Mouse (Mus musculus): Measurements from ENCODE around the gene Tfap2a. TPM values are rescaled to one million over a fixed set of nuclear protein-coding genes. Genes with fewer than 3 reads are reported as not detected.

Gene Tfap2a
- polyA plus RNA-seq, 1 experiment from 2014 or later = 3.3 TPM

- Histone ChIP-seq H3K9ac (ENCODE audit: low read length) (peak overlapping the region; percentile 61), H3K27me3 (ENCODE audit: control insufficient read depth, insufficient read depth, low read length) (peaks cover 78% of the 10 kb centered on the region), H3K36me3 (ENCODE audit: control insufficient read depth, insufficient read depth, low read length) (no peaks in the 10 kb centered on the region), H3K9me3 (ENCODE audit: control insufficient read depth, low read length) (no peaks in the 10 kb centered on the region), H3K4me2 (ENCODE audit: low read depth, low read length, severe bottlenecking) (peak overlapping the region; percentile 68), H3K4me3 (ENCODE audit: low read depth, low read length) (peak overlapping the region; percentile 42), H3K4me1 (replicated peaks; ENCODE audit: control insufficient read depth, insufficient read depth, low read length) (peaks cover 8% of the 10 kb centered on the region; the same call in 1 of the 2 replicates), H3K27ac (ENCODE audit: low read depth, low read length) (peak overlapping the region; percentile 12; the same call in 1 of the 2 replicates)
- WGBS = under 1% methylated on average over 74 of the region's 74 CpGs
- DNase-seq (ENCODE audit: low spot score) (peak; percentile 86), ATAC-seq (replicated peaks; ENCODE audit: low FRiP score) (peak; percentile 48)
Observed at GRCm38 (mm10) chr13:40731179-40731841, 6.9 kb downstream of the Tfap2a start.

DNA sequence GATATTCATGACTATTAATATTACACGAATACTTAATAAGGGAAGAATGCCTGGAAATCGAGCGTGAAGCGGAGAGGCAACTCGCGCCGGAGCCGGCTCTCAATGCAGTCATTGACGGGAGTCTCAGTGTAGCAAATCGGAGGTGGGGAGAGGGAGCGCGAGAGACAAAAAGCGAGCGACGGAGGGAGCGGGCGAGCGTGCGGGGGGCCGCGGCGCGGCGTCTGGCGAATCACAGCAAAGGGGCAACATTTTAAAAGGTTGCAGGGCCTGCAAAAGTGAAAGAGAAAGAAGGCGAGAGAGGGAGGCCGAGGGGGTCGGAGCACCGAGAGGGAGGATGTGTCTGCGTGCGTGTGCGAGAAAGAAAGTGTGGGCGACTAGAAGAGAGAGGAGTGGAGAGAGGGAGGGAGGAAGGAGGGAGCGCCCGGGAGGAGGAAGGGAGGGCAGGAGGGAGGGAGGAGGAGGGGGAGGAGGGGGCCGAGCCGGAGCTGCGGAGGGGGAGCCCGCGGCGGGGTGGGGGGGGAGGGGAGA lies 7.5 kb downstream of the Tfap2a start:
- H3K27ac ChIP-seq (ENCODE audit: low read depth, low read length) = no peak overlapping the region
- peak overlapping the region; percentile 42 for H3K4me3 ChIP-seq (ENCODE audit: low read depth, low read length)
- ATAC-seq (replicated peaks; ENCODE audit: low FRiP score) = peak; percentile 67
- WGBS = under 1% methylated on average over 34 of the region's 41 CpGs
- H3K27me3 ChIP-seq (ENCODE audit: control insufficient read depth, insufficient read depth, low read length) = peaks cover 75% of the 10 kb centered on the region
- H3K9me3 ChIP-seq (ENCODE audit: control insufficient read depth, low read length) = no peaks in the 10 kb centered on the region
- H3K9ac ChIP-seq (ENCODE audit: low read length) = 0 out of 2 replicates have a peak overlapping the region, but pooled peaks have one; percentile 23
- peak; percentile 86 for DNase-seq (ENCODE audit: low spot score)
- H3K4me1 ChIP-seq (replicated peaks; ENCODE audit: control insufficient read depth, insufficient read depth, low read length) = peaks cover 8% of the 10 kb centered on the region; the same call in 1 of the 2 replicates
- H3K36me3 ChIP-seq (ENCODE audit: control insufficient read depth, insufficient read depth, low read length) = no peaks in the 10 kb centered on the region
- peak overlapping the region; percentile 68 for H3K4me2 ChIP-seq (ENCODE audit: low read depth, low read length, severe bottlenecking)

GRCm38 (mm10) chr13:40729592-40730431 lies 8.4 kb downstream of the Tfap2a start:
- DNase-seq (ENCODE audit: low spot score) = peak; percentile 69
- no peaks in the 10 kb centered on the region for H3K9me3 ChIP-seq (ENCODE audit: control insufficient read depth, low read length)
- peaks cover 8% of the 10 kb centered on the region; the same call in 1 of the 2 replicates for H3K4me1 ChIP-seq (replicated peaks; ENCODE audit: control insufficient read depth, insufficient read depth, low read length)
- peak overlapping the region; percentile 45 for H3K9ac ChIP-seq (ENCODE audit: low read length)
- no peak overlapping the region for H3K27ac ChIP-seq (ENCODE audit: low read depth, low read length)
- H3K36me3 ChIP-seq (ENCODE audit: control insufficient read depth, insufficient read depth, low read length) = no peaks in the 10 kb centered on the region
- WGBS = under 1% methylated on average over 52 of the region's 52 CpGs
- no peak for ATAC-seq (replicated peaks; ENCODE audit: low FRiP score)
- peak overlapping the region; percentile 42 for H3K4me3 ChIP-seq (ENCODE audit: low read depth, low read length)
- peaks cover 73% of the 10 kb centered on the region for H3K27me3 ChIP-seq (ENCODE audit: control insufficient read depth, insufficient read depth, low read length)
- peak overlapping the region; percentile 68 for H3K4me2 ChIP-seq (ENCODE audit: low read depth, low read length, severe bottlenecking)

DNA sequence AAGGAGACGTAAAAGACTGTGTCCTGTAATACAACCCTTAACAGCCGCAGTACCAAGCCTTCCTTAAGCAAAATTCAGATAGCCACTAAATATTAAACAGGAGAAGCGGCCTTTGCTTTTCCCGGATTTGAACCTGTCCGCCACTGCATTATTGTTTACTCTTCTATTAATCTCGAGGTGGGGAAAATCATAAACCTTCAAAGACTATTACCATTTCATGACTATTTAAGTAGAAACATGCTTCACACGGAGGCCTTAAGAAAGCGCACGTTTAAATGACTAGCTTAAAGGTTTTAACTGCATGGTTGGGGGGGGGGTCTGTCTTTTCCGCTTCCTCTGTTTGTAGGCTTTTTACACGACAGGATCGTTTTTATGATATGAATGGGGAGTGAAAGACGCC lies 9.1 kb downstream of the Tfap2a start:
- under 1% methylated on average over 13 of the region's 13 CpGs for WGBS
- H3K4me3 ChIP-seq (ENCODE audit: low read depth, low read length) = peak overlapping the region; percentile 42
- no peak overlapping the region for H3K9ac ChIP-seq (ENCODE audit: low read length)
- no peaks in the 10 kb centered on the region for H3K36me3 ChIP-seq (ENCODE audit: control insufficient read depth, insufficient read depth, low read length)
- H3K9me3 ChIP-seq (ENCODE audit: control insufficient read depth, low read length) = no peaks in the 10 kb centered on the region
- no peak for DNase-seq (ENCODE audit: low spot score)
- H3K4me1 ChIP-seq (replicated peaks; ENCODE audit: control insufficient read depth, insufficient read depth, low read length) = peaks cover 8% of the 10 kb centered on the region; the same call in 1 of the 2 replicates
- peak overlapping the region; percentile 68; the same call in 1 of the 2 replicates for H3K4me2 ChIP-seq (ENCODE audit: low read depth, low read length, severe bottlenecking)
- H3K27me3 ChIP-seq (ENCODE audit: control insufficient read depth, insufficient read depth, low read length) = peaks cover 72% of the 10 kb centered on the region
- ATAC-seq (replicated peaks; ENCODE audit: low FRiP score) = no peak
- H3K27ac ChIP-seq (ENCODE audit: low read depth, low read length) = no peak overlapping the region

- H3K9ac ChIP-seq (ENCODE audit: low read length) = peak overlapping the region; percentile 36; the same call in 1 of the 2 replicates
- H3K4me2 ChIP-seq (ENCODE audit: low read depth, low read length, severe bottlenecking) = peak overlapping the region; percentile 16; the same call in 1 of the 2 replicates
- no peaks in the 10 kb centered on the region for H3K9me3 ChIP-seq (ENCODE audit: control insufficient read depth, low read length)
- ATAC-seq (replicated peaks; ENCODE audit: low FRiP score) (no peak), DNase-seq (ENCODE audit: low spot score) (no peak)
- H3K27me3 ChIP-seq (ENCODE audit: control insufficient read depth, insufficient read depth, low read length) = peaks cover 72% of the 10 kb centered on the region
- H3K4me3 ChIP-seq (ENCODE audit: low read depth, low read length) = peak overlapping the region; percentile 23
- H3K4me1 ChIP-seq (replicated peaks; ENCODE audit: control insufficient read depth, insufficient read depth, low read length) = peaks cover 7% of the 10 kb centered on the region; the same call in 1 of the 2 replicates
- WGBS = 0% methylated on average over 15 of the region's 15 CpGs
- no peak overlapping the region for H3K27ac ChIP-seq (ENCODE audit: low read depth, low read length)
- no peaks in the 10 kb centered on the region for H3K36me3 ChIP-seq (ENCODE audit: control insufficient read depth, insufficient read depth, low read length)
Observed at GRCm38 (mm10) chr13:40728626-40728990, 9.6 kb downstream of the Tfap2a start.

DNA sequence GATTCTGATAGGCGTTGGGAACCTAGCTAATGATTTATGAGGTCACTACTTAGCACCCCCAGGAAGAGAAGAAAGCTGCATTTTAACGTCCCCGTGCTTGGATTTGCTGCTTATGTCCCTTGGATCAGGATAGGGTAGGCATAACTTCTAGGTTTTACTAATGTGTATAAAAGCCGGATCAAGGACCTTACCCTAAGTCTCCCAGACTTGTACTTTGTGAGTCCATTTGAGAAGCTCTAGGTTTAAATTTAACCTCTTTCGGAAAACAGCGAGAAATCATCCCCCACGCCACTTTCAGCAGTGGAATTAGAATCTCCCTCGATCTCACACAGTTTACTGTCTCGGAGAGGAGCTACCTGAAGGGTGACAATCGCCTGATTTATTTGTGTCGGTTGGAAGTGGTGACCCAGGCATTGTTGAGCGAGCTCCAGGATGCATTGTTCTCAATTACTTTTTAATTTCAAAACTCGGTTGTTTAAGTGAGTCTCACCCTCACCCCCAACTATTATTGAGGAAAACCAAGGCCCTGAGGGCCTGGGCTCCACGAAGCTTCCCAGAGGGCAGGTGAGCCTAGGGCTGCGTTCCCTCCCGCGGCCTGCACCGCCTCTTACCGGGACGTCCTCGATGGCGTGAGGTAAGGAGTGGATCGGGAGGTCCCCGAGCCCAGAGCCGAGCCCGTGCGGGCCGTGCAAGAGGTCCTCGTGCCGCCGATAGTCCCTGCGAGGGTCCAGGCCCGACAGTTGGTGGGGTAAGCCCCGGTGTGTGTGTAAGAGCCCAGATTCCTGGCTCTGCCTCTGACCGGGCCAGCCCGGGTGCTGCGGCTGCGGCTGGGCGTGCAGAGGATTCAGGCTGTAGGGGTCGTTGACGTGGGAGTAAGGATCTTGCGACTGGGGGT lies 10.2 kb downstream of the Tfap2a start:
- Histone ChIP-seq H3K9ac (ENCODE audit: low read length) (peak overlapping the region; percentile 36; the same call in 1 of the 2 replicates), H3K4me1 (replicated peaks; ENCODE audit: control insufficient read depth, insufficient read depth, low read length) (peaks cover 7% of the 10 kb centered on the region), H3K9me3 (ENCODE audit: control insufficient read depth, low read length) (no peaks in the 10 kb centered on the region), H3K4me2 (ENCODE audit: low read depth, low read length, severe bottlenecking) (peak overlapping the region; percentile 16; the same call in 1 of the 2 replicates), H3K4me3 (ENCODE audit: low read depth, low read length) (peak overlapping the region; percentile 23), H3K36me3 (ENCODE audit: control insufficient read depth, insufficient read depth, low read length) (no peaks in the 10 kb centered on the region), H3K27me3 (ENCODE audit: control insufficient read depth, insufficient read depth, low read length) (peaks cover 69% of the 10 kb centered on the region), H3K27ac (ENCODE audit: low read depth, low read length) (no peak overlapping the region)
- DNase-seq (ENCODE audit: low spot score) (peak; percentile 71), ATAC-seq (replicated peaks; ENCODE audit: low FRiP score) (no peak)
- under 1% methylated on average over 42 of the region's 42 CpGs for WGBS

DNA sequence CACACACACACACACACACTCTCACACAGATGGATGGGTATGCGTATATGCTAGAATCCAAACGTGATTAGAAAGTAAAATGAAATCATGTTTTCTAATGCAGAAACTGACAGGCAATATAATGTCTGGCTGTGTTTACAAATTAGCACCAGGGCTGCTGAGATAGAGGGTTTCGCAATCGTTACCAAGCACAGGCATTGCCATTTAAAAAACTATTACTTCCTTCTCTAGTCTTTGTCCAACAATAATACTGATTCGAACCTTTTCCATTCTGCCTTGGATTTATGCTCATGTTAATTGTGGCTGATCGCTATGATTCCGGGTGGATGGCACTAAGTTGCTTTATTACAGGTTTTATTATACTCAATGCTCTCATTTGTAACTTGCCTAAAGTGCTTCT lies 12.3 kb downstream of the Tfap2a start:
- no peak for ATAC-seq (replicated peaks; ENCODE audit: low FRiP score)
- no peak overlapping the region for H3K4me3 ChIP-seq (ENCODE audit: low read depth, low read length)
- no peaks in the 10 kb centered on the region for H3K36me3 ChIP-seq (ENCODE audit: control insufficient read depth, insufficient read depth, low read length)
- no peaks in the 10 kb centered on the region for H3K9me3 ChIP-seq (ENCODE audit: control insufficient read depth, low read length)
- no peak overlapping the region for H3K27ac ChIP-seq (ENCODE audit: low read depth, low read length)
- no peak overlapping the region for H3K4me2 ChIP-seq (ENCODE audit: low read depth, low read length, severe bottlenecking)
- peaks cover 4% of the 10 kb centered on the region for H3K4me1 ChIP-seq (replicated peaks; ENCODE audit: control insufficient read depth, insufficient read depth, low read length)
- WGBS = 8% methylated on average over 7 of the region's 7 CpGs
- H3K9ac ChIP-seq (ENCODE audit: low read length) = no peak overlapping the region
- DNase-seq (ENCODE audit: low spot score) = no peak
- peaks cover 57% of the 10 kb centered on the region for H3K27me3 ChIP-seq (ENCODE audit: control insufficient read depth, insufficient read depth, low read length)

DNA sequence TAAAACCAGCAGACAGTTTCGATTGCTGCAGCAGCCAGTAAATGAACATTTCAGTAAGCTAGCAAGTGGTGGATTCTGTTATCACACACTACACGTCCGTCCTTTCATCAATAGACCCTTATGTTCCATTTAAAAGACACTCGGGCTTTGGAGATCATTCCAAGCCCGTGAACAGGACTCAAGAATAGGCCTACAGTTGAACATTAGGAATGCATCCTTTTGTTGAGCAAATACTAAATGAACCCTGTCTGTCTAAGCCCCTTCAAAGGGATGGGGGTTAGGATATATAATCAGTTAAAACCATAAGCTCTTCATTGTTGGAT lies 14.6 kb downstream of the Tfap2a start:
- no peaks in the 10 kb centered on the region for H3K9me3 ChIP-seq (ENCODE audit: control insufficient read depth, low read length)
- H3K36me3 ChIP-seq (ENCODE audit: control insufficient read depth, insufficient read depth, low read length) = no peaks in the 10 kb centered on the region
- H3K27me3 ChIP-seq (ENCODE audit: control insufficient read depth, insufficient read depth, low read length) = peaks cover 67% of the 10 kb centered on the region
- H3K4me2 ChIP-seq (ENCODE audit: low read depth, low read length, severe bottlenecking) = peak overlapping the region; percentile 78
- peak overlapping the region; percentile 35; the same call in 1 of the 2 replicates for H3K9ac ChIP-seq (ENCODE audit: low read length)
- H3K27ac ChIP-seq (ENCODE audit: low read depth, low read length) = no peak overlapping the region
- DNase-seq (ENCODE audit: low spot score) (no peak), ATAC-seq (replicated peaks; ENCODE audit: low FRiP score) (no peak)
- H3K4me1 ChIP-seq (replicated peaks; ENCODE audit: control insufficient read depth, insufficient read depth, low read length) = peaks cover 4% of the 10 kb centered on the region
- 8% methylated on average over 5 of the region's 5 CpGs for WGBS
- peak overlapping the region; percentile 47 for H3K4me3 ChIP-seq (ENCODE audit: low read depth, low read length)
